Mouse (Mus musculus): ENCODE measurements around the gene Col4a2. TPM values are rescaled to one million over a fixed set of nuclear protein-coding genes. Genes with fewer than 3 reads are reported as not detected.

Col4a2 gene
- polyA plus RNA-seq, 1 experiment from 2014 or later: 126 TPM

DNA sequence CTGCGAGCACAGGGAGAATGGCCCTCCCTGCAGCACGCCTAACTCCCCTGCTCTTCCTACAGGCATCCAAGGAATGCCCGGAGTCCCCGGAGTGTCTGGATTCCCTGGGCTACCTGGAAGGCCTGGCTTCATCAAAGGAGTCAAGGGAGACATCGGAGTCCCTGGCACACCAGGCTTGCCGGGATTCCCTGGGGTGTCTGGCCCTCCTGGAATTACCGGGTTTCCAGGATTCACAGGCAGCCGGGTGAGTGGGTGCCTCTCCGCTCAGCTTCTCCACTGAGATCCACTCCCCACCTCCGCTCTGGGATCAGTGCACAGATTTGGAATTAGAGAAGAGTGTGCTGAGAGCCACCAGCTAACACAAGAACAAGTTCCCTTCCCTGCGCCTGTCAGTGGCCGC, 125.3 kb downstream of the Col4a2 start:
- Histone ChIP-seq H3K4me2 (no peak overlapping the region), H3K36me3 (peaks cover 95% of the 10 kb centered on the region), H3K9me3 (no peaks in the 10 kb centered on the region), H3K4me1 (no peaks in the 10 kb centered on the region), H3K27ac (no peak overlapping the region), H3K9ac (no peak overlapping the region), H3K4me3 (no peak overlapping the region), H3K27me3 (no peaks in the 10 kb centered on the region)
- no peak for ATAC-seq (ENCODE audit: borderline replicate concordance, extremely low read depth, low FRiP score, low TSS enrichment)
- 59% methylated on average over 12 of the region's 12 CpGs for WGBS

DNA sequence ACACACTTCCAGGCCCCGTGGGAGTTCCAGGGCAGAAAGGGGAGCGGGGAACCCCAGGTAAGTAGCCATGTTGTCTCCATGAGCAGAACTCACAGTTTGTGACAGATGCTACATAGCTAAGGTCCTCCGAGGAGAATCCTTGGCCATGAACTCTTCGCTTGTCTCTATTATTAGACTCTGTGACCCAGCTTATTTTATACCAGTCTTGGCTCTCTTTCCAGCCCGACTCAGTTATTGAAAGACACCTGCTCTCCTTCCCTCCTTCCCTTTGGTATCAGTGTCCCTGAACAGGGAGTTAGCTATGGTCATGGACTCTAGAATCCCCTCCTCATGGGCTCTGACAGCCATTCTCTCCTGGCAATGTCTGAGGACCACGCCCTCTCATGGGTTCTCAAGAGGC, 128.7 kb downstream of the Col4a2 start:
- Histone ChIP-seq H3K4me2 (no peak overlapping the region), H3K9ac (no peak overlapping the region), H3K9me3 (no peaks in the 10 kb centered on the region), H3K36me3 (peaks cover 95% of the 10 kb centered on the region), H3K27me3 (no peaks in the 10 kb centered on the region), H3K4me1 (no peaks in the 10 kb centered on the region), H3K4me3 (no peak overlapping the region), H3K27ac (no peak overlapping the region)
- WGBS: 94% methylated on average over 6 of the region's 6 CpGs
- no peak for ATAC-seq (ENCODE audit: borderline replicate concordance, extremely low read depth, low FRiP score, low TSS enrichment)

DNA sequence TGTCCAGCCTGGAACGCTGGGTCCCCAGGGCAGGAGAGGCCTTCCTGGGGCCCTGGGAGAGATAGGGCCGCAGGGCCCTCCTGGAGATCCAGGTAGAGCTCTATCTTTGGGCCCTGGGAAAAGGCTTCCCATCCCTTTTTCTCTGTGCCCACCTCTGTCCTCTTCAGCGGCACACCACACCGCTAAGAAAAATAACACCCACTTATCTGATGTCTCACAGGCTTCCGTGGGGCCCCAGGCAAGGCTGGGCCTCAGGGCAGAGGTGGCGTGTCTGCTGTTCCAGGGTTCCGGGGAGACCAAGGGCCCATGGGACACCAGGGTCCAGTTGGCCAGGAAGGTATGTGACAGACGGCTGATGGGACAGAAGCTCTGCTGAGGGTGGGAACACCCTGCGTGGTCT, 131.0 kb downstream of the Col4a2 start:
- no peak overlapping the region for H3K4me2 ChIP-seq
- no peak for ATAC-seq (ENCODE audit: borderline replicate concordance, extremely low read depth, low FRiP score, low TSS enrichment)
- H3K36me3 ChIP-seq: peaks cover 96% of the 10 kb centered on the region
- no peak overlapping the region for H3K4me3 ChIP-seq
- no peaks in the 10 kb centered on the region for H3K4me1 ChIP-seq
- no peaks in the 10 kb centered on the region for H3K27me3 ChIP-seq
- no peak overlapping the region for H3K9ac ChIP-seq
- no peak overlapping the region for H3K27ac ChIP-seq
- H3K9me3 ChIP-seq: no peaks in the 10 kb centered on the region
- WGBS: 83% methylated on average over 9 of the region's 9 CpGs

DNA sequence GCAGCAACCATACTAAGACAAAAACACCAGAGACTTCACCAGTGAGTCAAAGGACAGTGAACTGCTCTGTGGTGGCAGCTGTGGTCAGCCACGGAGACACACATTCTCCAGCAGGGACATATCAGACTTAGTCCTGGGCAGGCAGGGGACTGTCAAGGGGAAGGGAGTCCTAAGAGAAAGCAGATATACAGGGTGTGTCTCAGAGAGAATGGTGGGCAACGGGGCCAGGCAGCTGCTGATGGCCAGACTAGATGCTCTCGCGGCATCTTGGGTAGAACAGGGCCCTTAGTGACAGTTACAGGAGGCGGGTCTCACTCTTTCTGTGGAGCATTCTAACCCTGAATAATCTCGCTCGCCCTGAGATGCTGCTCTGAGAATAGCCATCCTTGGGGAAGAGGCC, 131.6 kb downstream of the Col4a2 start:
- no peak overlapping the region for H3K4me2 ChIP-seq
- H3K36me3 ChIP-seq: peaks cover 95% of the 10 kb centered on the region
- H3K9me3 ChIP-seq: no peaks in the 10 kb centered on the region
- ATAC-seq (ENCODE audit: borderline replicate concordance, extremely low read depth, low FRiP score, low TSS enrichment): no peak
- no peaks in the 10 kb centered on the region for H3K27me3 ChIP-seq
- H3K9ac ChIP-seq: no peak overlapping the region
- H3K4me3 ChIP-seq: no peak overlapping the region
- H3K27ac ChIP-seq: no peak overlapping the region
- 87% methylated on average over 7 of the region's 7 CpGs for WGBS
- no peaks in the 10 kb centered on the region for H3K4me1 ChIP-seq

DNA sequence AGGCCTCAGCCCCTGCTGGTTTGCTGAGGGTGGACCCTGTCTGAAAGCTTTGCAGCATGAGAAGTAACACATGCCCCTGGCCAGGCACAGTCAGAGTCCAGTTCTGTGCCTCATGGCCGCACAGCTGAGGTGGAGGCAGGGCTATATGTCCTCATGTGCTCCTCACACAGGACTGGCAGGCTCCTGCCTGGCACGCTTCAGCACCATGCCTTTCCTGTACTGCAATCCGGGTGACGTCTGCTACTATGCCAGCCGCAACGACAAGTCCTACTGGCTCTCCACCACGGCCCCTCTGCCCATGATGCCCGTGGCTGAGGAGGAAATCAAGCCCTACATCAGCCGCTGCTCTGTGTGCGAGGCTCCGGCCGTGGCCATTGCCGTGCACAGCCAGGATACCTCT, 133.2 kb downstream of the Col4a2 start:
- 91% methylated on average over 13 of the region's 13 CpGs for WGBS
- Histone ChIP-seq H3K27me3 (no peaks in the 10 kb centered on the region), H3K9ac (no peak overlapping the region), H3K27ac (no peak overlapping the region), H3K9me3 (no peaks in the 10 kb centered on the region), H3K4me2 (no peak overlapping the region), H3K36me3 (peaks cover 79% of the 10 kb centered on the region), H3K4me1 (peaks cover 7% of the 10 kb centered on the region), H3K4me3 (no peak overlapping the region)
- ATAC-seq (ENCODE audit: borderline replicate concordance, extremely low read depth, low FRiP score, low TSS enrichment): no peak

DNA sequence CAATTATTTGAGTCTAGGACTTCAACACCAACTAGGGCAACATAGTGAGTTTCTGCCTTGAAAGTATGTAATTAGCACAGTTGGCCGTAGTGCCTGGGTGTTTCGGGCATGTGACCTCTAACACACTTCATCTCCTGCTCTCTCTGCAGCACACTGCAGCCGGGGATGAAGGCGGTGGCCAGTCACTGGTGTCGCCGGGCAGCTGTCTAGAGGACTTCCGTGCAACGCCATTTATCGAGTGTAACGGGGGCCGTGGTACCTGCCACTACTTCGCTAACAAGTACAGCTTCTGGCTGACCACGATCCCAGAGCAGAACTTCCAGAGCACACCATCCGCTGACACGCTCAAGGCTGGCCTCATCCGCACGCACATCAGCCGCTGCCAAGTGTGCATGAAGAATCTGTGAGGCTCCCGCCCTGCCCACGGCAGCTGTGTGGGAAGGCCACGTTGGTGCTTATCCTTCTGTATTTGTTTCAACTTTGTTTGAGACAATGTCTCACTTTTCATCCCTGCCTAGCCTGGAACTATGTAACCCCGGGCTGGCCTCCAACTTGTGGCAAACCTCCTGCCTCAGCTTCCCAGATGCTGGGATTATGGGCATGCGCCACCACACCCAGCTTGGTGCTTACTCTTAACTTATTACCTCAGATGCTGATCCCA, 135.4 kb downstream of the Col4a2 start:
- H3K4me1 ChIP-seq: peaks cover 16% of the 10 kb centered on the region
- H3K36me3 ChIP-seq: peaks cover 57% of the 10 kb centered on the region
- H3K9ac ChIP-seq: no peak overlapping the region
- H3K4me2 ChIP-seq: no peak overlapping the region
- no peak overlapping the region for H3K4me3 ChIP-seq
- 82% methylated on average over 23 of the region's 23 CpGs for WGBS
- H3K27ac ChIP-seq: no peak overlapping the region
- H3K9me3 ChIP-seq: no peaks in the 10 kb centered on the region
- ATAC-seq (ENCODE audit: borderline replicate concordance, extremely low read depth, low FRiP score, low TSS enrichment): no peak
- no peaks in the 10 kb centered on the region for H3K27me3 ChIP-seq

DNA sequence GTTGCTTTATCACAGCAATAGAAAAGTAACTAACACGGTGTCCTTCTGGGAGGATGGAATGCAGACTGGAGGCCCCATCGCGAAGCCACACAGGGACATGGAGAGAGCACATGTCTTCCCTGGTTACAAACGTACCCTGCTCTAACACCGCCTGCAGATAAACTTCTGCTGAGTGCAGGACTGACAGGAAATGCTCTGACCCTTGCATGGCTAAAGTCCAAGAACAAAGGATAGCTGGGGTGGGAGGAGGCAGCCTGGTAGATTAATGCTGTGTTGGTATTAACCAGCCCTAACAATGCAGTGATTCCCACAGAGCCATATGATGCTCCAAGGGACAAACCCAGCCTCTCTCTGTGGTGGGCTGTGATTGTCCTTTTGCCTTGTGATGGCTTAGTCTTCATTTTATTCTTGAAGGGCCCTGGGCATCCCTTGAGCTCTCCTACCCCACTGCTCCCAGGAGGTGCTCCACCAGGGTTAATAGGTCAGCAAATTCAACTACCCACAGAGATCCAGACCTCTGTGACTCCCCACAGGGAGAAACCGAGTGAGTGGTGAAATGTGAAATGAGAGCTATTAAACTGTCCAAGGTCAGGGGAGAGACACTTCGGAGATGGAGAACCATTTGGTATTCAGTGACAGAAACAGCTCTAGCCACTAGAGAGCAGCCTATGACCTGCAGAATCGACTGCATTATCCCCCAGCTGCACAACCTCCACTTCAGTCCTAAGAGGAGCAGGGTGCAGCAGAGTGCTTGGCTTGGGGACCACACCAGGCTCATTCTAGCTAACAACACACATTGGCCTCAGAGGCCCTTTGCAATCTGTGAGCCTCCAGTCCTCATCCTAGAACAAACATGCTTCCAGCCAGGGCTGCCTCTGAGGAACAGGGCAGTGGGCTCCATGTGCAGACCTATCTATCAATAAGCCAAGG, 137.8 kb downstream of the Col4a2 start:
- 24% methylated on average over 8 of the region's 8 CpGs for WGBS
- H3K27ac ChIP-seq: peak overlapping the region; percentile 63; the same call in 1 of the 2 replicates
- H3K4me1 ChIP-seq: peaks cover 16% of the 10 kb centered on the region
- peaks cover 34% of the 10 kb centered on the region for H3K36me3 ChIP-seq
- H3K4me3 ChIP-seq: no peak overlapping the region
- no peaks in the 10 kb centered on the region for H3K27me3 ChIP-seq
- no peaks in the 10 kb centered on the region for H3K9me3 ChIP-seq
- peak; percentile 61; the same call in 1 of the 2 replicates for ATAC-seq (ENCODE audit: borderline replicate concordance, extremely low read depth, low FRiP score, low TSS enrichment)
- no peak overlapping the region for H3K9ac ChIP-seq
- H3K4me2 ChIP-seq: no peak overlapping the region

DNA sequence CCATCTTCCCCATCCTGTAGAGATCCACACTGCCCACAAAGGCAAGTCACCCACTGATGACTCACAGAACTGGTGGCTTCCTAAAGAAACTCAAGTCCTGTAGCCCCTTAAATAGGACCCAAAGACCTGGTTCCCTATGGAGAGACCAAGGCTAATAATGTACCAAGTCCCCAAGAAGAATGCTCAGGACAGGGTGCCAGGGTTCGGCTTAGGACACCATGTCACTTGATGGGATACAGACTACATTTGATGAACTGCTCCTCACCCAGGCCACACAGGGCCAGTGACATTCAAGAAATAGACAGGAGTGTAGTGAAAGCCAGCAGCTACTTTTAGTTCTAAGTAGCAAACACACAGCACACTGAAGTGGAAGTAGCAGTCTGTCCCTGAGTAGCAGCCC, 139.5 kb downstream of the Col4a2 start:
- Histone ChIP-seq H3K4me2 (no peak overlapping the region), H3K4me1 (peaks cover 16% of the 10 kb centered on the region), H3K9ac (no peak overlapping the region), H3K9me3 (no peaks in the 10 kb centered on the region), H3K4me3 (no peak overlapping the region), H3K27ac (no peak overlapping the region), H3K36me3 (peaks cover 18% of the 10 kb centered on the region), H3K27me3 (no peaks in the 10 kb centered on the region)
- ATAC-seq (ENCODE audit: borderline replicate concordance, extremely low read depth, low FRiP score, low TSS enrichment): no peak
- 93% methylated on average over 1 of the region's 1 CpGs for WGBS

DNA sequence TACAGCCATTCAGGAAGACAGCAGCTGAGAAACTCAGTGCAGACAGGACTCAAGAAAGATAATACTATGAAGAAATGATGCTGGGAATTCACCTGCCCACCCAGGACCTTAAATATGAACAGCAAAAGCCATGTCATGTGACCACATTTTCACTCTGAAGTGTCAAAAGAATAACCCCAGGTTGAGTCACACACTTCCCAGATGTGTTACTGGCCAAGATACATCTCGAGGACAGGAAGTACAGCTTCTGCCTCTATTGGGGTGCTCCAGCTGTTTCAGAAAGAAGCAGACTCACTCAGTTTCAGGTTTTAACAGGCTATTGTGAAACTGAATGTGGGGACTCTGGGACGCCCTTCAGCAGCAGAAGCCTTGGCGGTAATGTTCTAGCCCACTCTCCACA, 140.0 kb downstream of the Col4a2 start:
- Histone ChIP-seq H3K36me3 (peaks cover 15% of the 10 kb centered on the region), H3K4me1 (peaks cover 16% of the 10 kb centered on the region), H3K4me2 (no peak overlapping the region), H3K4me3 (no peak overlapping the region), H3K27me3 (no peaks in the 10 kb centered on the region), H3K27ac (no peak overlapping the region; the same call in 1 of the 2 replicates), H3K9me3 (no peaks in the 10 kb centered on the region), H3K9ac (no peak overlapping the region)
- no peak for ATAC-seq (ENCODE audit: borderline replicate concordance, extremely low read depth, low FRiP score, low TSS enrichment)
- WGBS: 57% methylated on average over 3 of the region's 3 CpGs

DNA sequence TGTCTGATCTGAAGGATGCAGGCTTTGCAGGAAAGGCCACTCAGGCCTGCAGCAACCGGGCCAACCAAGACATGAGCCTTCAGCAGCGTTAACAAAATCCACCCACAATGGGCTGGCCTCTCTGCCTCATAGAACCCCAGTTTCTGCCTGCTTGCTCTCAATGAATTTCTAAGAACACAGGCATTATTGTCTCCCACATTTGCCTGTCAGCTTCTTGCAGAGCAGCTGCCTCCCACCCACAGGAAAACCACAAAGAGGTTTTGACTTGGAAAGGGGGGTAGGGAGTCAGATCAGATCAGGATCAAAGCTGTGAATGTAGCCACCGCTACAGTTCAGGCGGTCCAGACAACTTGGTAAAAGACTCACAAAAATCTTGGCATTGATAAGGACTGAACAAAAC, 140.4 kb downstream of the Col4a2 start:
- Histone ChIP-seq H3K9me3 (no peaks in the 10 kb centered on the region), H3K4me3 (no peak overlapping the region), H3K4me2 (no peak overlapping the region), H3K4me1 (peaks cover 20% of the 10 kb centered on the region), H3K27me3 (no peaks in the 10 kb centered on the region), H3K9ac (no peak overlapping the region), H3K27ac (no peak overlapping the region; the same call in 1 of the 2 replicates), H3K36me3 (peaks cover 11% of the 10 kb centered on the region)
- WGBS: 36% methylated on average over 4 of the region's 4 CpGs
- ATAC-seq (ENCODE audit: borderline replicate concordance, extremely low read depth, low FRiP score, low TSS enrichment): no peak

DNA sequence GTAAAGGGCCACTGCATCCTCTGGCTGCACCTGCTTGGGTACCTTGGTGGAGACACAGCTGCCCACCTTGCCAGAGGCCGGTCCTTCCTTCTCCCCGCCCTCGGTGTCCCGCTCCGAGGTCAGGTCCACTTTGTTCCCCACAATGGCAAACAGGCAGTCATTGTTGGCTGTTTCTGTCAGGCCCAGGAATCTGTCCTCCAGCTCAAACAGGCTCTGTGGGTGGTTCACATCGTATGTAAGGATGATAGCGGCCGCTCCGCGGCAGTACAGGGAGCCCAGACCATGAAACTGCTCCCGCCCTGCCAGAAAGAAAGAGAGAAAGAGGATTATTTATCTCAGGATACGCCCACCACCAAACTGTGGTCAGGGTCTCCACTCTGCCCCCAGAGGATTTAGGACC, 141.6 kb downstream of the Col4a2 start:
- Histone ChIP-seq H3K36me3 (no peaks in the 10 kb centered on the region), H3K9me3 (no peaks in the 10 kb centered on the region), H3K27me3 (no peaks in the 10 kb centered on the region), H3K4me3 (no peak overlapping the region), H3K27ac (no peak overlapping the region), H3K4me1 (peaks cover 33% of the 10 kb centered on the region), H3K4me2 (no peak overlapping the region), H3K9ac (no peak overlapping the region)
- no peak for ATAC-seq (ENCODE audit: borderline replicate concordance, extremely low read depth, low FRiP score, low TSS enrichment)
- WGBS: 63% methylated on average over 12 of the region's 12 CpGs

DNA sequence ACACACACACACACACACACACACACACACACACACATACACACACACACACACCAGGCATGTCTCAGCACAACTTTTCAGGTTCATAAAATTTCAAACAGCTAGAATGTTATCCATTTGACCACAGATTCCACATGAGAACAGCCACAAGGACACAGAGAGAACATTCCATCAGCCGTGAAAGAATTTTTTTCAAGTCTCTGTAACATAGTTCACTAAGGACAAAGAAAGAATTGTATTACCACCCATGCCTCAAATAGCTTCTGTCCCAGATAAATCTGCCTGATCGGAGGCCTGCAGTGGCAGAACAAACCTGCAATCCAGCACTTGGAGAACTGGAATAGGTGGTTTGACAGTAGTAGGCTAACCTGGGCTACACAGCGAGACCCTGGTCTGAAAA, 144.7 kb downstream of the Col4a2 start:
- no peak overlapping the region for H3K4me2 ChIP-seq
- no peaks in the 10 kb centered on the region for H3K36me3 ChIP-seq
- ATAC-seq (ENCODE audit: borderline replicate concordance, extremely low read depth, low FRiP score, low TSS enrichment): no peak
- 57% methylated on average over 3 of the region's 3 CpGs for WGBS
- H3K4me1 ChIP-seq: peaks cover 33% of the 10 kb centered on the region
- no peak overlapping the region for H3K4me3 ChIP-seq
- H3K9ac ChIP-seq: no peak overlapping the region
- H3K9me3 ChIP-seq: no peaks in the 10 kb centered on the region
- H3K27me3 ChIP-seq: no peaks in the 10 kb centered on the region
- peak overlapping the region; percentile 50; the same call in 1 of the 2 replicates for H3K27ac ChIP-seq

All from lung, embryonic 15.5 days (tissue).